Mouse (Mus musculus): Measurements from ENCODE around the gene Hs6st1.
A peak's percentile ranks its signal among the peaks of the same experiment; 100 is the strongest.

Hs6st1 gene

GRCm38 (mm10) chr1:36130307-36131035 is 62.3 kb downstream of the Hs6st1 start:
- no peak for DNase-seq (ENCODE audit: low spot score)

GRCm38 (mm10) chr1:36131154-36131553 is 63.0 kb downstream of the Hs6st1 start:
- no peak for DNase-seq (ENCODE audit: low spot score)

- no peak for DNase-seq (ENCODE audit: low spot score)
Observed at GRCm38 (mm10) chr1:36131766-36132165, 63.6 kb downstream of the Hs6st1 start.

GRCm38 (mm10) chr1:36132211-36132610 is 64.0 kb downstream of the Hs6st1 start:
- DNase-seq (ENCODE audit: low spot score) = no peak

GRCm38 (mm10) chr1:36133041-36133440 is 64.8 kb downstream of the Hs6st1 start:
- no peak for DNase-seq (ENCODE audit: low spot score)

GRCm38 (mm10) chr1:36133647-36134046 is 65.4 kb downstream of the Hs6st1 start:
- no peak for DNase-seq (ENCODE audit: low spot score)

- peak; percentile 88 for DNase-seq (ENCODE audit: low spot score)
Observed at GRCm38 (mm10) chr1:36134584-36134983, 66.4 kb downstream of the Hs6st1 start.

- DNase-seq (ENCODE audit: low spot score) = no peak
Observed at GRCm38 (mm10) chr1:36140311-36140710, 72.1 kb downstream of the Hs6st1 start.

GRCm38 (mm10) chr1:36145050-36145449 is 76.8 kb downstream of the Hs6st1 start:
- DNase-seq (ENCODE audit: low spot score) = peak; percentile 55

- DNase-seq (ENCODE audit: low spot score) = no peak
Observed at GRCm38 (mm10) chr1:36148809-36149208, 80.6 kb downstream of the Hs6st1 start.

- peak; percentile 44 for DNase-seq (ENCODE audit: low spot score)
Observed at GRCm38 (mm10) chr1:36149411-36149810, 81.2 kb downstream of the Hs6st1 start.

All from embryo, embryonic 10.5 days (tissue).